Mouse (Mus musculus) heart, embryonic 16.5 days (tissue): ENCODE data around the gene Tnfsf12. TPM values are rescaled to one million over a fixed set of nuclear protein-coding genes. Genes with fewer than 3 reads are reported as not detected.
"Not testable (repeated sequence)": the region's sequence is repeated elsewhere in the genome, so short reads cannot be mapped to it uniquely, and the experiment has no call there.

Source experiments
- ATAC-seq: fragments of 200-750 bp; cut with Nextera tagmentation; replicated peaks from 2 replicates; pipeline ENCODE4 v1.8.0; 2017; ENCODE audit warnings: moderate number of reproducible peaks; ENCODE audit not compliant: insufficient read depth, low FRiP score; ENCODE audit errors: extremely low read depth
- H3K27ac ChIP-seq: fragments of 300-500 bp; sonication (generic); 2 replicates; pipeline ENCODE4 v1.5.1; 2014; ENCODE audit warnings: mild to moderate bottlenecking, low read length, control low read depth, moderate library complexity
- H3K27me3 ChIP-seq: fragments of 300-500 bp; sonication (generic); 2 replicates; pipeline ENCODE4 v1.6.1; 2014; ENCODE audit warnings: low read length, mixed read lengths; ENCODE audit not compliant: control insufficient read depth, insufficient read depth
- H3K36me3 ChIP-seq: fragments of 300-500 bp; sonication (generic); 2 replicates; pipeline ENCODE4 v1.6.1; 2014; ENCODE audit not compliant: control insufficient read depth, insufficient read depth
- H3K4me1 ChIP-seq: fragments of 300-500 bp; sonication (generic); 2 replicates; pipeline ENCODE4 v1.6.1; 2014; ENCODE audit warnings: low read length, mixed read lengths; ENCODE audit not compliant: control insufficient read depth, insufficient read depth
- H3K4me2 ChIP-seq: fragments of 300-500 bp; sonication (generic); 2 replicates; pipeline ENCODE4 v1.6.1; 2014; ENCODE audit warnings: low read depth, mild to moderate bottlenecking, control low read depth, low read length
- H3K4me3 ChIP-seq: fragments of 300-500 bp; sonication (generic); 2 replicates; pipeline ENCODE4 v1.5.1; 2014; ENCODE audit warnings: mild to moderate bottlenecking, control low read depth, low read length
- H3K9ac ChIP-seq: fragments of 300-500 bp; sonication (generic); 2 replicates; pipeline ENCODE4 v1.6.1; 2014; ENCODE audit warnings: low read length, control low read depth
- H3K9me3 ChIP-seq: fragments of 300-500 bp; sonication (generic); replicated peaks from 2 replicates; pipeline ENCODE4 v1.6.1; 2016; ENCODE audit warnings: low read length; ENCODE audit not compliant: control insufficient read depth
- WGBS: fragments of 180-500 bp; shearing (Covaris S2); extraction: QIAGEN DNeasy Blood & Tissue Kit; methylation state at CpG from one replicate; pipeline ENCODE4 v1.1.7; 2014; 5-methylcytosine and 5-hydroxymethylcytosine counted together
- polyA plus RNA-seq: library from polyadenylated mRNA; unstranded; fragments of >200 nt; fragmentation: Nextera tagmentation; extraction: Ambion mirVana; gene quantifications from 2 replicates; pipeline ENCODE4 v1.2.1, GENCODE M21; 2015

Gene Tnfsf12
- 5.9 and 7.8 TPM in 2 replicates for polyA plus RNA-seq

DNA sequence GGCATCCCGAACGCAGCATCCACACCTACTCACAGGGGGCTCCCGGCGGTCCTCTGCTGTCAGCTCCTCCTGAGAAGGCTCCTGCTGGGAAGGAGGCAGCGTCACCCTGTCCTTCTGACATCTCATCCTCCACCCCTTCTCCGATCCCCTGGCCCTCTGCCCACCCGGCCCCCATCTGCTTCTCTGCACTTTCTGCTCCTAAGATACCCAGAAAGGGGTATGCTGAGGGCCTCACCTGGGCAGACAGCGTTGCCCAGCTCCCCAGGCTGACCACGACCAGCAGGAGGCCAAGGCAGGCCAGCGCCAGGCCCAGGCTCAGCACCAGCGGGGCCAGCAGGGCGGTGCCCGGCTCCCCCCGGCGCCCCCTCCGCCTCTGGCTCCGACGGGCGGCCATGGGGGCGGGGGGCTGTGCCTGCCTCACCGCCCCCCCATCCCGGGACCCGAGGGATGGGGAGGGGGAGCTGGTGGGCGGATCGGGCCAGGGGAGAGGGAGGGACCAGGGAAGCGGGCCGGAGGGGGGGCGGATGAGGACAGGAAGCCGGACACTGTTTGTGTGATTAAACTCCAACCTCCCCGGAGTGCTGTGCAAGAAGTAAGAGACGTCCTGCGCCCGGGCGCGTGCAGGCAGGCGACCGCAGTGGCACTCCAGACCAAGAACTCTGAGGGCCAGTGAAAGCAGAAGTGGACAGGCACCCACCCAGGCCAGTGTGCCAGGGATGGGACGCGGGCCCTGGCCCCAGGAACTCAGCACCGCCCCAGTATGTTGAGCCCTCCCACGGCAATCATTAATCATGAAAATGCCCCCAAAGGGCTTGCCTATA, at the start of gene Tnfsf12, which contains the start of gene Tnfsfm13:
Tnfsf12 (minus strand) TSS at position 489 of the 821 bp plus-strand sequence.
Tnfsfm13 (minus strand) TSS at position 738 of the 821 bp plus-strand sequence.
- H3K9ac ChIP-seq: peak within 1 kb of the TSS; percentile 90
- peaks cover 13% of the 10 kb centered on the region for H3K4me1 ChIP-seq
- peak; percentile 79 for ATAC-seq
- no peaks in the 10 kb centered on the region for H3K9me3 ChIP-seq
- peak within 1 kb of the TSS; percentile 72 for H3K4me3 ChIP-seq
- H3K4me2 ChIP-seq: peak within 1 kb of the TSS; percentile 93
- H3K27me3 ChIP-seq: no peaks in the 10 kb centered on the region
- WGBS: 4% methylated on average over 41 of the region's 41 CpGs
- H3K36me3 ChIP-seq: no peaks in the 10 kb centered on the region
- H3K27ac ChIP-seq: peak within 1 kb of the TSS; percentile 83

DNA sequence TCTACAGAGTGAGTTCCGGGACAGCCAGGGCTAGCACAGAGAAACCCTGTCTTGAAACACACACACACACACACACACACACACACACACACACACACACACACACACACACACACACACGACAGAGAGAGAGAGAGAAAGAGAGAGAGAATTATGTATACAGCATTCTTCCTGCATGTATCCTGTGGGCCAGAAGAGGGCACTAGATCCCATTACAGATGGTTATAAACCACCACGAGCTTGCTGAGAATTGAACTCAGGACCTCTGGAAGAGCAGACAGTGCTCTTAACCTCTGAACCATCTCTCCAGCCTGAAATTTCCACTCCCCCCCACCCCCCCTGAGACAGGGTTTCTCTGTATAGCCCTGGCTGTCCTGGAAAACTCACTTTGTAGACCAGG, 35.8 kb upstream of the Tnfsf12 start:
- not testable (repeated sequence) for H3K27me3 ChIP-seq, ATAC-seq, H3K27ac ChIP-seq, H3K9ac ChIP-seq, H3K4me2 ChIP-seq, H3K9me3 ChIP-seq, H3K4me1 ChIP-seq, H3K4me3 ChIP-seq
- H3K36me3 ChIP-seq: peaks cover 20% of the 10 kb centered on the region
- WGBS: 81% methylated on average over 3 of the region's 3 CpGs

DNA sequence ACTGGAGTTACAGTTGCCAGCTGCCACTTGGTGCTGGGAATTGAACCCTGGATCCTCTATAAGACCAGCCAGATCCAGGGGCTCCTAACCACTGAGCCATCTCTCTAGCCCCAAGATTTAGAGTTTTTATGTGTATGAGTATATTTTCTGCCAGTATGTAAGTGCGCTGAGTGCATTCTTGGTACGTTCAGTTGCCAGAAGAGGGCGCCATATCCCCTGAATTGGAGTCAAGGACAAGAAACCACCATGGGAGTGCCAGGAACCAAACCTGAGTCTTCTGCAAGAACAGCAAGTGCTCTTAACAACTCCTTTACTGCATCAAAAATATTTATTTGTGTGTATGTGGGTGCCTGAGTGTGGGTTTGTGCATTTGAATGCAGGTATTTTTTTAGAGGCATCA, 33.4 kb upstream of the Tnfsf12 start:
- WGBS: 22% methylated on average over 3 of the region's 3 CpGs
- no peaks in the 10 kb centered on the region for H3K27me3 ChIP-seq
- H3K36me3 ChIP-seq: peaks cover 2% of the 10 kb centered on the region; the same call in 1 of the 2 replicates
- H3K4me2 ChIP-seq: no peak overlapping the region
- no peak for ATAC-seq
- H3K9me3 ChIP-seq: no peaks in the 10 kb centered on the region
- H3K27ac ChIP-seq: no peak overlapping the region
- H3K9ac ChIP-seq: no peak overlapping the region
- H3K4me3 ChIP-seq: no peak overlapping the region
- H3K4me1 ChIP-seq: no peaks in the 10 kb centered on the region

DNA sequence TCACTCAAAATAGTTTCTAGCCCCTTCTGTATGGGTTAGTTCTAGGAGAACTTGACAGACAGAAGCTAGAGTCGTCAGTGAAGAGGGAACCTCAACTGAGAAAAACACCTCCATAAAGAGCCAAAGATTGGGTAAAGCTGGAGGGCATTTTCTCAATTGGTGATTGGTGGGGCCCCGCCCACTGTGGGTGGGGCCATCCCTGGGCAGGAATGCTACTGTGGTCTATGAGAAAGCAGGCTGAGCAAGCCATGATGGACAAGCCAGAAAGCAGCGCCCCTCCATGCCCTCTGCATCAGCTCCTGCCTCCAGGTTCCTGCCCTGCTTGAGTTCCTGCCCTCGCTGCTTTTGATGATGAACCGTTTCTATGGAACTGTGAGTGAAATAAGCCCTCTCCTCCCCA, 30.3 kb upstream of the Tnfsf12 start:
- no peaks in the 10 kb centered on the region for H3K9me3 ChIP-seq
- H3K27me3 ChIP-seq: no peaks in the 10 kb centered on the region
- H3K4me1 ChIP-seq: no peaks in the 10 kb centered on the region
- no peaks in the 10 kb centered on the region for H3K36me3 ChIP-seq
- no peak overlapping the region for H3K4me2 ChIP-seq
- no peak overlapping the region for H3K4me3 ChIP-seq
- WGBS: 28% methylated on average over 5 of the region's 5 CpGs
- no peak overlapping the region for H3K27ac ChIP-seq
- ATAC-seq: no peak; the same call in 1 of the 2 replicates
- no peak overlapping the region for H3K9ac ChIP-seq

DNA sequence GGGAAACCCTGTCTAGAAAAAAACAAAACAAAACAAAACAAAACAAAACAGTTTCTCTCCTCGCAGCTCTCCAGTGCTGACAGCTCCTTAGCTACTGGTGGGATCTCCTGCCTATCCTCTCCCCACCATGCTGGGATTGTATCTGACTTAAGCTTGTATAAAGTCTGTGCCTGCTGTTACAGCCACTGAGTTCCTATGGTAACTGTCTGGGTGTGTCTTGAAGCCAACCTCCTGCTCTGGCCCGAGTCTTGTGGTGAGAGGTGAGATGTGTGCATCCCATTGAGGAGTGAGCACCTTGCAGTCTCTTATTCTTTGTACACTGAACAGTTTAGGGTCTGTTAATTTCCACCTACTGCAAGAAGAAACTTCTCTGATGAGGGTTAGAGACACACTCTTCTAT, 27.4 kb upstream of the Tnfsf12 start:
- Histone ChIP-seq H3K9me3 (no peaks in the 10 kb centered on the region), H3K4me3 (no peak overlapping the region), H3K4me2 (no peak overlapping the region), H3K9ac (no peak overlapping the region), H3K4me1 (no peaks in the 10 kb centered on the region), H3K27me3 (no peaks in the 10 kb centered on the region), H3K36me3 (no peaks in the 10 kb centered on the region), H3K27ac (no peak overlapping the region)
- ATAC-seq: no peak
- WGBS: 52% methylated on average over 2 of the region's 2 CpGs

DNA sequence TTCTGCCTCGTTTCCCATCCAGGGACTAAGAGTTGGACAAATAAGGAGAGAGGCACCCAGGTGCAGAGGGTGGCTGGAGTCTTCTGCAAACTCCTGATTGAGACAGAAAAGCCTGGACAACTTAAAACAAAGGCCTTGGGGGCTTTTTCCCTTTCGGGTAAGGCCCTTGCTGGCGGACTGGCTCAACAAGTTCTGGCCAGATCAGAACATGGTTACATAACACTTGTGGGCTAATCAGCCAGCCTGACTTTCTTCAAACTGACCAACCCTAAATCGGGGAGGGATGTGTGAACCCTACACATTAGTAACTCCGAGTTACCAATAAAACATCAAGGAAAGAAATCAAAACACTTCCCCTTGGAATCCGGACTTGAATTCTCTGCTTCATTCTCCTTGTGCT, 25.2 kb upstream of the Tnfsf12 start:
- H3K4me1 ChIP-seq: peaks cover 3% of the 10 kb centered on the region
- WGBS: 79% methylated on average over 6 of the region's 6 CpGs
- H3K9me3 ChIP-seq: no peaks in the 10 kb centered on the region
- no peak overlapping the region for H3K4me2 ChIP-seq
- no peak overlapping the region for H3K4me3 ChIP-seq
- H3K36me3 ChIP-seq: no peaks in the 10 kb centered on the region
- ATAC-seq: no peak
- H3K27me3 ChIP-seq: no peaks in the 10 kb centered on the region
- H3K27ac ChIP-seq: no peak overlapping the region
- H3K9ac ChIP-seq: no peak overlapping the region

DNA sequence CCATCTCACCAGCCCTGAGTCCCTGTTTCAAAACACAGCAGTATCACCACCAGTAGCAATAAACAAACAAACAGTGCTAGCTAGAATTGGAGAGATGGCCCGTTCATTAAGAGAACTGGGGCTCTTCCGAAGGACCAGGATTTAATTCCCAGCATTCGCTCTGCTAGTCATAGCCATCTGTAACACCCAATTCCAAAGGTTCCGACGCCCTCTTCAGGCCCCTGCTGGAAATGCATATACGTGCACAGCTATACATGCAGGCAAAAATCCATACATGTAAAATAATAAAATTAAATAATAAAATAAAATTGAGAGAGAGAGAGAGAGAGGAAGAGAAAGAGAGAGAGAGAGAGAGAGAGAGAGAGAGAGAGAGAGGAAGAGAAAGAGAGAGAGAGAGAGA, 23.8 kb upstream of the Tnfsf12 start:
- H3K4me2 ChIP-seq: no peak overlapping the region
- H3K27ac ChIP-seq: no peak overlapping the region
- no peak overlapping the region for H3K4me3 ChIP-seq
- H3K36me3 ChIP-seq: no peaks in the 10 kb centered on the region
- peaks cover 5% of the 10 kb centered on the region for H3K4me1 ChIP-seq
- H3K9ac ChIP-seq: no peak overlapping the region
- 65% methylated on average over 6 of the region's 6 CpGs for WGBS
- H3K27me3 ChIP-seq: no peaks in the 10 kb centered on the region
- no peak for ATAC-seq
- no peaks in the 10 kb centered on the region; the same call in 1 of the 2 replicates for H3K9me3 ChIP-seq

DNA sequence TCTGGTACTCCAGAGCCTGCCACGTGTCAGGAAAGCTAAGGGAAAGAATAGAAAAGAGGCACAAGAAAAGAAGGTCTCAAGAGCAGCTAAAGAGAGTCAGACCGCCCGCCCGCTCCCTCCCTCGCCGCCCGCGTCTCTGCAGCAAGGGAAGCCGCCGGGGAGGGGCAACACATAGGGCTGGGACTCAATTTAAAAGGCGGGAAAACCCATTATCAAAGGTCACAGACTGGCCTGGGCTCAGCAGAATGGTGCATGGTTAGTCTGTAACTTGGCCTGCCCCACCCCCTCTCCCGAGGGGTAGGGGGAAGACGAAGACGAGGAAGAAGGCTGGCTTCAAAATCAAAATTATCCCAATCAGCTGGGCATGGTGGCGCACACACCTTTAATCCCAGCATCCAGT, 23.0 kb upstream of the Tnfsf12 start:
- ATAC-seq: no peak
- Histone ChIP-seq H3K36me3 (no peaks in the 10 kb centered on the region), H3K9ac (no peak overlapping the region), H3K4me3 (no peak overlapping the region), H3K4me2 (peak overlapping the region; percentile 15; the same call in 1 of the 2 replicates), H3K4me1 (peaks cover 5% of the 10 kb centered on the region), H3K9me3 (no peaks in the 10 kb centered on the region; the same call in 1 of the 2 replicates), H3K27ac (no peak overlapping the region), H3K27me3 (no peaks in the 10 kb centered on the region)
- 35% methylated on average over 15 of the region's 15 CpGs for WGBS

DNA sequence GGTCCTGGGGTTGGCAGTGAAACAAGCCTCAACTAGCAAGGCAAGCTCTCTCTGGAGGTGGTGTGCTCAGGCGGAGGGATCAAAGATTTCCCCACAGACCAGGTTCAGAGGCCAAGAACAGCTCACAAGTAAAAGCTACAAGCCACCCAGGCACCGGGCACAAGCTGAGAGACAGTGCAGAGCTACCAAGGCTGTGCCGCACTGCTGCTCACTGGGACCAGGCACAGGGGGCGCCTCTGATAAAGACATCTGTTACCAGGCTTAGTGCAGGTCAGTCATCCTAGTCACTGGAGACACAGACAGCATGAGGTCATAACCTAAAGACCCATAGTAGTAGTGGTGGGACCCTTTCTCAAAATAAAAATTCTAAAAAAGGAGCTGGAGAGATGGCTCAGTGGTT, 21.3 kb upstream of the Tnfsf12 start:
- no peak overlapping the region for H3K4me3 ChIP-seq
- peaks cover 5% of the 10 kb centered on the region for H3K4me1 ChIP-seq
- no peaks in the 10 kb centered on the region for H3K27me3 ChIP-seq
- H3K4me2 ChIP-seq: no peak overlapping the region
- H3K36me3 ChIP-seq: no peaks in the 10 kb centered on the region
- no peak overlapping the region for H3K27ac ChIP-seq
- 72% methylated on average over 4 of the region's 4 CpGs for WGBS
- ATAC-seq: no peak
- H3K9me3 ChIP-seq: no peaks in the 10 kb centered on the region; the same call in 1 of the 2 replicates
- H3K9ac ChIP-seq: no peak overlapping the region
